Mouse (Mus musculus): Measurements from ENCODE around the gene Olfr1014. TPM values are rescaled to one million over a fixed set of nuclear protein-coding genes. Genes with fewer than 3 reads are reported as not detected.

Gene Olfr1014
- total RNA-seq (2021): not detected
- long read RNA-seq, experiment 1: 0 reads
- long read RNA-seq, experiment 2: 0 reads

DNA sequence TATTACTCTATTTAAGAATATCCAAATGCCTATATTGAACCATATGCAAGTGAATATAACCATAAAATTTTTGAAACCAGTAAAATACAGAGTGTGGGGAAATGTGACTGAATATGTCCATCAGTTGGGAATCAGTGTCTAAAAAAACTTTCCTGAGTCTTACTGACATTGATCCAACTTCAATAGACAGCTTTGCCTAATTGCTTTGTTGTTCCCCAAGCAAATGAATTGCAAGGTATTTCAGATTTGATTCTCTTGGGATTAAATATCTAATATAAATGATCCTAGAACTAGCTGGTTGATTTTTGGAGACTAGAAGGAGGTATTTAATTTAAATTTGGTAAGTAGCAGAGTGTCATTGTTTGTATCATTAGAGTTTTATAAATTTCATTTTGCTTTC, at the start of gene Olfr1014:
Olfr1014 (plus strand) TSS at position 301 of the 400 bp plus-strand sequence.
- no peak for DNase-seq (ENCODE audit: low spot score in 2 of 2)

- peak in 1 of 2 experiments; percentile 26 for DNase-seq (ENCODE audit: low spot score in 2 of 2)
Measured at GRCm38 (mm10) chr2:85725793-85726192, 46.7 kb upstream of the Olfr1014 start.

DNA sequence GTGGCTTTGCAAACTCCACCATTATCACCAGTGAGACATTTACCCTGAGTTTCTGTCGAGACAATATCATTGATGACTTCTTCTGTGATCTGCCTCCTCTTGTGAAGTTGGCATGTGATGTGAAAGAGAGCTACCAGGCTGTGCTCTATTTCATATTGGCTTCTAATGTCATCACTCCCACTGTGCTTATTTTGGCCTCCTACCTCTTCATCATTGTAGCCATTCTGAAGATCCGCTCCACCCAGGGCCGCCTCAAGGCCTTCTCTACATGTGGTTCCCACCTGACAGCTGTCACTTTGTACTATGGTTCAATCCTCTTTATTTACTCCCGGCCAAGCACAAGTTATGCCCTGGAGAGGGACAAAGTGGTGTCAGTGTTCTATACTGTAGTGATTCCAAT, 18.7 kb upstream of the Olfr1014 start:
- DNase-seq (ENCODE audit: low spot score in 2 of 2): no peak

GRCm38 (mm10) chr2:85762666-85763065, 9.8 kb upstream of the Olfr1014 start, which contains the start of gene Olfr1012:
Gene Olfr1012, minus strand, starts transcription at chr2:85762766.
- DNase-seq (ENCODE audit: low spot score in 2 of 2): no peak

GRCm38 (mm10) chr2:85766798-85767197, 5.7 kb upstream of the Olfr1014 start, which contains the start of gene Olfr1013:
Gene Olfr1013, plus strand, starts transcription at chr2:85767098.
- no peak for DNase-seq (ENCODE audit: low spot score in 2 of 2)

- DNase-seq (ENCODE audit: low spot score in 2 of 2): no peak
Measured at GRCm38 (mm10) chr2:85781717-85782116, 9.2 kb downstream of the Olfr1014 start, which contains the start of gene Olfr1015. Gene Olfr1015, plus strand, starts transcription at chr2:85782017.

GRCm38 (mm10) chr2:85792331-85792730, 19.8 kb downstream of the Olfr1014 start:
- DNase-seq (ENCODE audit: low spot score in 2 of 2): no peak

DNA sequence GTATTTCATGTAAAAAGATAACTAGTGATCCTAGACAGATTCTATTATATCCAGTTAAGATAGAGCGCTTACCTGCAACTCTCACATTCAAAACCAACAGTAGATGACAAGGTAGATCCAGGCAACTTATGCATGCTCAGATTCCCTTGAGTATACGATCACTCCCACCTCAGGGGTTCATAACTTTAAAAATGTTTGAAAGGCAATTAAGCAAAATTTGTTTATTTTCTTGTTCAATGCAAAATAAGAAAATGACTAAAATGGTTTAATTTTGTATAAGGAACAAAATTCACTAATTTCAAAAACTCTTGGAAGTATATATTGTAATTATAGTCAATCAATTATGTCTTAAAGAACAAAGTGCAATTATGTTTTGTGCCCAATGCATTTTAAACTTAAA, 29.9 kb downstream of the Olfr1014 start, which contains the start of gene Olfr1016:
Olfr1016 (minus strand) TSS at position 101 of the 400 bp plus-strand sequence.
- DNase-seq (ENCODE audit: low spot score in 2 of 2): no peak

GRCm38 (mm10) chr2:85804501-85804900, 32.0 kb downstream of the Olfr1014 start:
- DNase-seq (ENCODE audit: low spot score in 2 of 2): no peak

GRCm38 (mm10) chr2:85818179-85818578, 45.7 kb downstream of the Olfr1014 start, which contains the start of gene Olfr1018:
Gene Olfr1018, plus strand, starts transcription at chr2:85818479.
- no peak for DNase-seq (ENCODE audit: low spot score in 2 of 2)

Other genes with a start within 250 kb of the Olfr1014 start
- not detected for gene Olfr996, start 193.5 kb upstream of the Olfr1014 start, total RNA-seq (2021)
- gene Olfr998, start 183.8 kb upstream of the Olfr1014 start, total RNA-seq (2021): not detected
- not detected for gene Olfr1000, start 160.8 kb upstream of the Olfr1014 start, total RNA-seq (2021)
- not detected for gene Olfr1002, start 122.0 kb upstream of the Olfr1014 start, total RNA-seq (2021)
- gene Olfr154, start 108.3 kb upstream of the Olfr1014 start, total RNA-seq (2021): not detected
- not detected for gene Olfr1006, start 93.9 kb upstream of the Olfr1014 start, total RNA-seq (2021)
- not detected for gene Olfr1008, start 83.3 kb upstream of the Olfr1014 start, total RNA-seq (2021)
- not detected for gene Olfr1009, start 57.3 kb upstream of the Olfr1014 start, total RNA-seq (2021)
- not detected for gene Olfr1012, start 9.9 kb upstream of the Olfr1014 start, total RNA-seq (2021)
- not detected for gene Olfr1013, start 5.6 kb upstream of the Olfr1014 start, total RNA-seq (2021)
- gene Olfr1015, start 9.3 kb downstream of the Olfr1014 start, total RNA-seq (2021): not detected
- not detected for gene Olfr1016, start 29.8 kb downstream of the Olfr1014 start, total RNA-seq (2021)
- gene Olfr1018, start 45.8 kb downstream of the Olfr1014 start, total RNA-seq (2021): not detected
- not detected for gene Olfr1019, start 72.8 kb downstream of the Olfr1014 start, total RNA-seq (2021)
- gene Olfr1020, start 74.3 kb downstream of the Olfr1014 start, total RNA-seq (2021): not detected
- gene Olfr1022, start 95.9 kb downstream of the Olfr1014 start, total RNA-seq (2021): not detected
- gene Olfr1023, start 112.9 kb downstream of the Olfr1014 start, total RNA-seq (2021): not detected
- not detected for gene Olfr1024, start 132.3 kb downstream of the Olfr1014 start, total RNA-seq (2021)
- not detected for gene Olfr1025-ps1, start 142.5 kb downstream of the Olfr1014 start, total RNA-seq (2021)
- not detected for gene Olfr1026, start 148.8 kb downstream of the Olfr1014 start, total RNA-seq (2021)
- not detected for gene Olfr1028, start 177.7 kb downstream of the Olfr1014 start, total RNA-seq (2021)
- gene Olfr1029, start 201.2 kb downstream of the Olfr1014 start, total RNA-seq (2021): under 1 TPM in 1 of 2 experiments, not detected in 1; 0.30 TPM
- not detected for gene Olfr1030, start 206.6 kb downstream of the Olfr1014 start, total RNA-seq (2021)
- not detected for gene Olfr1031, start 217.6 kb downstream of the Olfr1014 start, total RNA-seq (2021)
- not detected for gene Olfr1032, start 232.8 kb downstream of the Olfr1014 start, total RNA-seq (2021)
- 1 to 10 TPM; 3.5 to 4.1 TPM for gene Olfr1033, start 247.9 kb downstream of the Olfr1014 start, total RNA-seq (2021)

All from adrenal gland, adult 18-20 months (tissue).